16 mouse cellular contexts compared by ENCODE assay signal in genomic region chr17:53659230-53659629, GRCm38 (mm10).
"Had no signal": no experiment of that assay in that cellular context is flagged by ENCODE, and none has a peak within 500 bp of the region (broad histone marks: within the 10 kb centered on the region; RNA-seq: fewer than 3 reads in every experiment).

No protein-coding gene starts in this region.

- H3K4me2 ChIP-seq: kidney, embryonic 15.5 days; limb, embryonic 12.5 days; limb, embryonic 15.5 days; liver, embryonic 11.5 days; lung, embryonic 14.5 days had no signal

- DNase-seq: kidney, adult 11 months; kidney, adult 8-10 months; liver, postnatal 0 days; thymus, adult 2 months; thymus, postnatal 14 days; thymus, postnatal 4 days had no signal

- ATAC-seq: liver, postnatal 0 days; lung, postnatal 0 days had no signal

- H3K9me3 ChIP-seq: kidney, embryonic 15.5 days; limb, embryonic 12.5 days; limb, embryonic 15.5 days had no signal

- H3K27ac ChIP-seq: kidney, embryonic 15.5 days; limb, embryonic 12.5 days; limb, embryonic 15.5 days; liver, embryonic 14.5 days; macrophage; stomach, postnatal 0 days had no signal

- H3K4me1 ChIP-seq: kidney, embryonic 15.5 days; limb, embryonic 12.5 days; limb, embryonic 15.5 days had no signal

- H3K4me3 ChIP-seq: kidney, embryonic 15.5 days; limb, embryonic 12.5 days; limb, embryonic 15.5 days; myocyte had no signal

- H3K9ac ChIP-seq: kidney, embryonic 15.5 days; limb, embryonic 12.5 days; limb, embryonic 15.5 days; liver, embryonic 14.5 days; liver, postnatal 0 days; lung, embryonic 14.5 days had no signal

- H3K27me3 ChIP-seq: kidney, embryonic 15.5 days; limb, embryonic 12.5 days; limb, embryonic 15.5 days had no signal
